Mouse (Mus musculus): Measurements from ENCODE around the gene Kcnh1.

GRCm38 (mm10) chr1:192550561-192550960 is 360.0 kb downstream of the Kcnh1 start:
- TF ChIP-seq POLR2A (IDR thresholded peaks at IDR 0.05; ENCODE audit: control insufficient read depth, low read depth, low read length) (no peak), CTCF (IDR thresholded peaks at IDR 0.05; ENCODE audit: control insufficient read depth, insufficient read depth, insufficient replicate concordance, low read depth, low read length) (no peak)

All from testis, adult 2 months (tissue).